Mouse (Mus musculus) spleen, adult 2 months (tissue): ENCODE data around the gene Fgr. TPM values are rescaled to one million over a fixed set of nuclear protein-coding genes. Genes with fewer than 3 reads are reported as not detected.

Experiments
- DNase-seq, 2 experiments: peaks; one replicate each; pipeline versions ENCODE4 v3.0.0 to v3.0.0-alpha.2; 2012 to 2021; ENCODE audit warnings: low spot score in 2 of 2, low read depth in 1 of 2
- H3K27ac ChIP-seq: fragments of 200-500 bp; 2 replicates; pipeline ENCODE4 v1.5.1; 2012; ENCODE audit warnings: low read length, inconsistent platforms; ENCODE audit not compliant: insufficient read depth
- H3K27me3 ChIP-seq: fragments of 200-500 bp; 2 replicates; pipeline ENCODE4 v1.6.1; 2012; ENCODE audit warnings: mild to moderate bottlenecking, moderate library complexity, low read length, inconsistent platforms; ENCODE audit not compliant: control insufficient read depth, insufficient read depth
- H3K36me3 ChIP-seq: fragments of 200-500 bp; 2 replicates; pipeline ENCODE4 v1.6.1; 2012; ENCODE audit warnings: mild to moderate bottlenecking, low read length, inconsistent platforms; ENCODE audit not compliant: control insufficient read depth, insufficient read depth
- H3K4me1 ChIP-seq: fragments of 200-500 bp; 2 replicates; pipeline ENCODE4 v1.6.1; 2011; ENCODE audit warnings: inconsistent platforms; ENCODE audit not compliant: control insufficient read depth, insufficient read depth, insufficient read length
- H3K4me3 ChIP-seq: fragments of 200-500 bp; 2 replicates; pipeline ENCODE4 v1.5.1; 2011; ENCODE audit warnings: mild to moderate bottlenecking, inconsistent platforms; ENCODE audit not compliant: insufficient read depth, insufficient read length; ENCODE audit errors: extremely low read depth
- CTCF ChIP-seq: fragments of 200-500 bp; IDR thresholded peaks from 2 replicates; pipeline ENCODE4 v1.5.1; 2011; ENCODE audit warnings: mild to moderate bottlenecking, inconsistent platforms; ENCODE audit not compliant: insufficient read depth, insufficient read length, insufficient replicate concordance; ENCODE audit errors: extremely low read depth
- POLR2A ChIP-seq: fragments of 200-500 bp; IDR thresholded peaks from 2 replicates; pipeline ENCODE4 v1.6.1; 2011; ENCODE audit warnings: low read depth, low read length, inconsistent platforms
- WGBS: fragments of 180-500 bp; shearing (Covaris S2); methylation state at CpG from one replicate; pipeline ENCODE4 v1.1.7; 2018; 5-methylcytosine and 5-hydroxymethylcytosine counted together
- polyA plus RNA-seq: library from polyadenylated mRNA; depleted of rRNA; stranded (reverse); fragments of >200 nt; gene quantifications from 2 replicates; pipeline ENCODE4 v1.2.3, GENCODE M21; 2012; rRNA removed

Gene Fgr
- polyA plus RNA-seq, 1 experiment = 37.5 TPM

- DNase-seq = no peak
- Histone ChIP-seq H3K4me1 (peaks cover 22% of the 10 kb centered on the region), H3K27me3 (no peaks in the 10 kb centered on the region), H3K36me3 (no peaks in the 10 kb centered on the region), H3K4me3 (no peak overlapping the region), H3K27ac (no peak overlapping the region)
- 89% methylated on average over 16 of the region's 16 CpGs for WGBS
- TF ChIP-seq CTCF = no peak
- TF ChIP-seq POLR2A = no peak
These were observed 73.6 kb downstream of the Fgr start for GRCm38 (mm10) chr4:133047353-133048105.

- Histone ChIP-seq H3K4me1 (peaks cover 22% of the 10 kb centered on the region), H3K36me3 (no peaks in the 10 kb centered on the region), H3K4me3 (no peak overlapping the region), H3K27me3 (no peaks in the 10 kb centered on the region), H3K27ac (no peak overlapping the region)
- no peak for TF ChIP-seq POLR2A
- no peak for TF ChIP-seq CTCF
- no peak for DNase-seq
- WGBS = 55% methylated on average over 19 of the region's 19 CpGs
These were observed 75.4 kb downstream of the Fgr start for GRCm38 (mm10) chr4:133049071-133049920.

- WGBS = 58% methylated on average over 9 of the region's 9 CpGs
- H3K27me3 ChIP-seq = no peaks in the 10 kb centered on the region
- H3K27ac ChIP-seq = no peak overlapping the region
- H3K4me1 ChIP-seq = peaks cover 22% of the 10 kb centered on the region
- no peaks in the 10 kb centered on the region for H3K36me3 ChIP-seq
- TF ChIP-seq CTCF = no peak
- TF ChIP-seq POLR2A = no peak
- DNase-seq = no peak
- no peak overlapping the region for H3K4me3 ChIP-seq
These were observed 76.4 kb downstream of the Fgr start for GRCm38 (mm10) chr4:133050196-133050836.

- Histone ChIP-seq H3K36me3 (no peaks in the 10 kb centered on the region), H3K27ac (peak overlapping the region; percentile 6; the same call in 1 of the 2 replicates), H3K4me1 (peaks cover 22% of the 10 kb centered on the region), H3K4me3 (no peak overlapping the region), H3K27me3 (no peaks in the 10 kb centered on the region)
- no peak for DNase-seq
- TF ChIP-seq POLR2A (no peak), CTCF (no peak)
- WGBS = 18% methylated on average over 6 of the region's 6 CpGs
These were observed 77.1 kb downstream of the Fgr start for GRCm38 (mm10) chr4:133050837-133051549.

GRCm38 (mm10) chr4:133051550-133051865 is 77.6 kb downstream of the Fgr start:
- TF ChIP-seq POLR2A = no peak
- TF ChIP-seq CTCF = no peak
- no peak for DNase-seq
- Histone ChIP-seq H3K27me3 (no peaks in the 10 kb centered on the region), H3K36me3 (no peaks in the 10 kb centered on the region), H3K4me1 (peaks cover 27% of the 10 kb centered on the region), H3K27ac (no peak overlapping the region), H3K4me3 (no peak overlapping the region)
- WGBS = 89% methylated on average over 14 of the region's 14 CpGs

Other genes with a start within 250 kb of the Fgr start
- gene Xkr8, start 241.5 kb upstream of the Fgr start, polyA plus RNA-seq = 3.4 and 7.8 TPM in 2 replicates
- gene Smpdl3b, start 216.8 kb upstream of the Fgr start, polyA plus RNA-seq = 1.5 and 4.2 TPM in 2 replicates
- gene Rpa2, start 205.8 kb upstream of the Fgr start, polyA plus RNA-seq = 15.4 and 19.9 TPM in 2 replicates
- 55.0 and 68.8 TPM in 2 replicates for gene Themis2, start 177.7 kb upstream of the Fgr start, polyA plus RNA-seq
- gene Ppp1r8, start 130.9 kb upstream of the Fgr start, polyA plus RNA-seq = 21.3 and 25.0 TPM in 2 replicates
- 6.3 and 6.8 TPM in 2 replicates for gene Stx12, start 89.6 kb upstream of the Fgr start, polyA plus RNA-seq
- 7.2 and 9.1 TPM in 2 replicates for gene Fam76a, start 51.5 kb upstream of the Fgr start, polyA plus RNA-seq
- 24.3 and 25.1 TPM in 2 replicates for gene Ahdc1, start 37.2 kb downstream of the Fgr start, polyA plus RNA-seq
- 76.2 and 87.6 TPM in 2 replicates for gene Wasf2, start 156.4 kb downstream of the Fgr start, polyA plus RNA-seq
- gene Cd164l2, start 238.0 kb downstream of the Fgr start, polyA plus RNA-seq = 0.19 and 0.54 TPM in 2 replicates
- 0.02 TPM in 1 of 2 replicates, not detected in the other for gene Gpr3, start 238.4 kb downstream of the Fgr start, polyA plus RNA-seq